Mouse (Mus musculus): ENCODE results near the gene Zp1. TPM values are rescaled to one million over a fixed set of nuclear protein-coding genes. Genes with fewer than 3 reads are reported as not detected.

Gene Zp1
- total and polyA plus RNA-seq, 3 experiments = 0.26 TPM; not detected in 2

GRCm38 (mm10) chr19:10881426-10882154 lies 38.8 kb downstream of the Zp1 start, which contains the start of gene Tmem109 (continued):
- TF ChIP-seq ZMIZ1 (IDR thresholded peaks at IDR 0.05; ENCODE audit: low read depth, low read length) (peak; percentile 22; the same call in 1 of the 2 replicates), TCF12 (IDR thresholded peaks at IDR 0.05; ENCODE audit: low read depth, low read length) (peak; percentile 41; the same call in 1 of the 2 replicates), SIN3A (IDR thresholded peaks at IDR 0.05; ENCODE audit: low read length) (peak; percentile 40; the same call in 1 of the 2 replicates), CTCF (conservative IDR thresholded peaks at IDR 0.05 in 1 of 2, IDR thresholded peaks at IDR 0.05 in 1 of 2; ENCODE audit: low read depth in 2 of 2, low read length in 2 of 2) (peak in 1 of 2 experiments; percentile 56; a peak in 2 of 4 replicates), MAFK (IDR thresholded peaks at IDR 0.05; ENCODE audit: insufficient replicate concordance, low read length) (no peak), BHLHE40 (IDR thresholded peaks at IDR 0.05; ENCODE audit: low read depth, low read length) (peak; percentile 25; the same call in 1 of the 2 replicates), ZC3H11A (IDR thresholded peaks at IDR 0.05; ENCODE audit: low read depth, low read length) (no peak), CHD1 (IDR thresholded peaks at IDR 0.05; ENCODE audit: low read depth, low read length) (no peak), PAX5 (IDR thresholded peaks at IDR 0.05; ENCODE audit: low read length) (no peak), ELF1 (IDR thresholded peaks at IDR 0.05; ENCODE audit: low read depth, low read length) (peak; percentile 56; the same call in 1 of the 2 replicates), ZKSCAN1 (IDR thresholded peaks at IDR 0.05; ENCODE audit: borderline replicate concordance, low read depth, low read length) (no peak), E2F4 (IDR thresholded peaks at IDR 0.05; ENCODE audit: insufficient replicate concordance, low read depth, low read length) (peak; percentile 50; the same call in 1 of the 2 replicates), POLR2A (IDR thresholded peaks at IDR 0.05; ENCODE audit: low read depth, low read length) (peak; percentile 72), RCOR1 (conservative IDR thresholded peaks at IDR 0.05; ENCODE audit: low read depth, low read length) (no peak), RAD21 (IDR thresholded peaks at IDR 0.05; ENCODE audit: low read depth, low read length) (no peak), MXI1 (IDR thresholded peaks at IDR 0.05; ENCODE audit: low read depth, low read length) (peak; percentile 94), MEF2A (IDR thresholded peaks at IDR 0.05; ENCODE audit: borderline replicate concordance, low read depth, low read length) (peak; percentile 41; the same call in 1 of the 2 replicates), MAX (IDR thresholded peaks at IDR 0.05; ENCODE audit: low read length) (peak; percentile 83), MYC (IDR thresholded peaks at IDR 0.05; ENCODE audit: low read depth, low read length) (no peak), NRF1 (IDR thresholded peaks at IDR 0.05; ENCODE audit: low read depth, low read length) (peak; percentile 98), IRF4 (IDR thresholded peaks at IDR 0.05; ENCODE audit: low read depth, low read length) (0 out of 2 replicates have a peak, but pooled peaks have one; percentile 19)

- in situ Hi-C loops (cut with MboI; ENCODE audit: low pct_ligation_motif_present, low pct_unique_long_range_greater_than_20kb, low sequenced_read_pairs) = no loop called here
- Histone ChIP-seq H3K9me3 (replicated peaks; ENCODE audit: low read length) (peaks cover 3% of the 10 kb centered on the region), H3K4me3 (replicated peaks in 1 of 3; ENCODE audit: low read depth in 2 of 3, low read length in 2 of 3, poor library complexity in 1 of 3) (peak overlapping the region; percentile 66 to 80 (median 76)), H3K4me2 (ENCODE audit: insufficient read depth, low read depth, poor library complexity, severe bottlenecking) (peak overlapping the region; percentile 73), H3K27me3 (replicated peaks) (no peaks in the 10 kb centered on the region), H3K36me3 (replicated peaks in 1 of 2; ENCODE audit: control insufficient read depth in 1 of 2, insufficient read depth in 1 of 2, low read length in 1 of 2) (peaks cover 6 to 26% of the 10 kb centered on the region in 2 experiments), H3K27ac (ENCODE audit: insufficient read depth, low read depth) (peak overlapping the region; percentile 50), H3K4me1 (ENCODE audit: control insufficient read depth in 1 of 2, insufficient read depth in 2 of 2) (peaks cover 6 to 34% of the 10 kb centered on the region in 2 experiments), H3K79me2 (replicated peaks; ENCODE audit: control insufficient read depth, extremely low read depth, insufficient read depth, poor library complexity, severe bottlenecking) (peaks cover 8% of the 10 kb centered on the region; the same call in 1 of the 2 replicates), H3K9ac (ENCODE audit: insufficient read depth, low read depth) (peak overlapping the region; percentile 77)
- dilution Hi-C loops (cut with MboI; ENCODE audit: extremely low pct_ligation_motif_present, extremely low pct_unique_long_range_greater_than_20kb, low sequenced_read_pairs) = no loop called here
- DNase-seq (ENCODE audit: extremely low read depth) = no peak
- no peak for TF ChIP-seq MXI1 (IDR thresholded peaks at IDR 0.05; ENCODE audit: low read depth, low read length)
- no peak for TF ChIP-seq MYC (IDR thresholded peaks at IDR 0.05; ENCODE audit: low read depth, low read length)
- peak; percentile 53; the same call in 1 of the 2 replicates for TF ChIP-seq ETS1 (conservative IDR thresholded peaks at IDR 0.05; ENCODE audit: low read depth, low read length)
- peak; percentile 15; the same call in 1 of the 2 replicates for TF ChIP-seq SIN3A (IDR thresholded peaks at IDR 0.05; ENCODE audit: low read length)
- TF ChIP-seq BHLHE40 (IDR thresholded peaks at IDR 0.05; ENCODE audit: low read depth, low read length) = peak; percentile 61; the same call in 1 of the 2 replicates
Measured at GRCm38 (mm10) chr19:10880975-10881425, 39.4 kb downstream of the Zp1 start.
